Mouse (Mus musculus): Measurements from ENCODE around the gene Amigo1.

The Amigo1 gene

GRCm38 (mm10) chr3:108180514-108180913 lies 5.6 kb upstream of the Amigo1 start:
- no peak for DNase-seq (ENCODE audit: low spot score)

GRCm38 (mm10) chr3:108184742-108185141 lies 1.4 kb upstream of the Amigo1 start:
- no peak for DNase-seq (ENCODE audit: low spot score)

DNA sequence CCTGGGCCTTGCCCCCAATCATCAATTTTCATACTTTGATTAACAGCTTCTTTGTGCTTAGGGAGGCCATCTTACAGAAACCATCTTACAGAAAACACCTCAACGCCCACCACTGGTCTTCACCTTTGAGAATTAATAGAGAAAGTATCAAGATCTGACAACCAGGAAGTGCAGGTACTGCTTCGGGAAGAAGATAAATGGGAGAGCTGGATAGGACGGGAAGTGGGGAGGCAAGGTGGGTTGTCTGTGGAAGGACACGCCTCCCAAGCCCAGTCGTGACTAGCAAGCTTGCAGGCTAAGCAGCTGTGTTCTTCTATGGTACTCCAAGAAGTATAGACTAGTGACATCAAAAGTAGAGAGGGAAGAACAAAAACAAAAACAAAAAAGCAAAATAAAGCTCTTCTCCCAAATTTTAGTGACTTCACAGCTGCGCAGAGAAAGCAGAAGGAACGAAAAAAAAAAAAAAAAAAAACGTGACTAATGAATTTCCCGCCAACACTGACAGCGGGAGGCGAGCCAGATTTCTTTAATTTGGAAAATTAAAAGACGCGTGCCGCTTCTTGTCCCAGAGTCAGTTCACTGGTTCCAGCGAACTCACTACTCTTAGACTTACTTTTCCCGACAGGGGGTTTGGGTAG lies 556 bp upstream of the Amigo1 start:
- DNase-seq (ENCODE audit: low spot score): no peak

GRCm38 (mm10) chr3:108187111-108187795 lies 1.1 kb downstream of the Amigo1 start:
- no peak for DNase-seq (ENCODE audit: low spot score)

DNA sequence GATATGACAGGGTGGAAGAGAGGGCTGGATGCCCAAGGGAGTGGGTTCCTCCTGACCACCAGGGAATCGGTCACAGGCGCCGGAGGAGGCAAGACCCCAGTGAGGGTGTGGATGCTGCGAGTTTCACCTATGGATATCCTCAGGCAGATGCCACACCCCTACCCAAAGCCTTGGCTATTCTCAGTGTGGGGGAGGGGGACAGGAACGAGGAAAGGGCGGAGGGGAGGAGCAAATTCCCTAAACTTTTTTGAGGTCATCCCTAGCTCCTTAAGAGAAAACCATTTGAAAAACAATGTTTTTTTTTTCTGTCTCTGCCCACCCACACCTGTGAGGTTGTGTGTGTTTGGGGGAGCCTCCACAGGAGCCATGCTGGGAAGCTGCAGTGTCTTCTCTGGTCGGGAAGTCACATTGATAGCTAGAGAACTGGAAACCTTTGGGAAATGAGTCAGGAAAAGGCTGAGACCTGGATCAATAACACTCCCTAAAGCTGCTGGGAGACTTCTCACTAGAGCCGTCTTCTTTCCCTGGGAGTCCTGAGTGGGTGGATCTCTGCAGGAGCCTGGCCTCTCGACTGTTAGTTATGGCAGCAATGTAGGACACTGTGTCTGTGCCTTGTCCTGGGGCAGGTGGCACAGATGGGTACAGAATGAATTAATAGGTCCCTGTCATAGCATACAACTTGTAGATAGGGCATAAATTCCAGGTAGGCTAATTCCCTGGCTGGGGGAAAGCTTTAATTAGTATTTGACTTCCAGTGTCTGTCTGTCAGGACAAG lies 2.8 kb downstream of the Amigo1 start:
- DNase-seq (ENCODE audit: low spot score): no peak

DNA sequence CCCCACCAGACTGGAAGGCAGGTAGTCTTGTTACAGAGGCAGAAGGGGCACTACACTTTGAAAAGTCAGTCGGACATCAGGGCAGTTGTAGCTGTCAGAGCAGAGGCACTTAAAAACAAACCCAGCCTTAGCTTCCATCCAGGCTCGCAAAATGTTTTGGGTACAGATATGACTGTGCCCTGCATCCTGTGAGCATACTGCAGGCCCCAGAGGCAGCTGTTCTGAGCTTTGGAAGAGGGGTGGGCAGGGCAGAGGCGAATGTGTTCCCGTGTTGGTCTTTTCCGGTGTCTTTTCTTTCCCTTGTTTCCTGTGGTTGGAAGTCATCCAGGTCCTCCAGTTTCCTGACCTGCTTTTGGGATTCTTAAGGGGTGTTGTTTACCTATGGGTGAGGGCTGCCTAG lies 3.8 kb downstream of the Amigo1 start:
- DNase-seq (ENCODE audit: low spot score): no peak

- DNase-seq (ENCODE audit: low spot score): no peak
Observed at GRCm38 (mm10) chr3:108193686-108194085, 7.6 kb downstream of the Amigo1 start.

DNA sequence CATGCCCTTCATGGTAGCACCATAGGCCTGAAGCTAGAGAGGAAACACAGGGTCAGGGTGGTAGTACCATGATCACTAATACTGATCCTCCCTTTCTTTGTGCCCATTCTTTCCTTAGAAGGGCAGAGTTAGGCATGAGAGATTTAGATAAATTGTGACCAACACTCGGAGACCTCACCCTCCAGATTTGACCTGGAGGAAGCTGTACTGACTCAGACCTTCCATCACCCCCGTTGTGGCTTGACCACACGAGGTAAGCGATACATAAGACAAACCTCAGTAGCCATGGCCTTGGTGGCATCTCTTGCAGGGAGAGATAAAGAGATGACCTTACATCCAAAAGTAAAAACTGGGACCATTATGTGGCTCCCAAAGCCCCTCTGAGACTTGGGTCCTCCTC lies 9.2 kb downstream of the Amigo1 start:
- no peak for DNase-seq (ENCODE audit: low spot score)

DNA sequence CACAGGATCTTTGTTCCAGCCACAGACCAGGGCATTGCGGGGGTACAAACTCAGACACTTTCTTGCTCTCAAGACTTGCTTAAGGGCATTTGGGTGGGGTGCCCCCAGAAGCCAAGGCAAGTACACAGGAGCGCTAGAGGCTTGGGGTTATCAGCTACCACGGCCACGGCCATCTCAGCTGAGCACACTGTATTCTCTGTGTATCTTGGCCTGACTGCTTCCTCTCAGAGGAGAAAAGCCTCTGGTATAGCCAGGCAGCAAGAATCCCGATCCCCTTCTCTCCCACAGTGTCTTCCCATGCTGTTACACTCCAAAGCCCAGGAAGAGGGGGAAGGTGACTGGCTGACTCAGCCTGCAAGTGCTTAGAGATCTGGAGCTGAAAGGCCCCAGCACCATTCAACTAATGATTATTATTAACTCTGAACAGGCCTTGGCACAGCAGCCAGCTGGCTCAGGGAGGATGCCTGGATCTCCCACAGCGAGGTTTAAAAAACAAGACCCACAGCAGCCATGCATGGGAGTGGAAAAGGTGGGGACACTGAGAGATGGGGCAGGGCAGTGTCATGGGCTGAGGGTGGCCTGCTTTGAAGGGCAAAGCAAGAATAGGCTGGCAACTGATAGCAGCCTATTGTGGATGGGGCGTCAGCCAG lies 9.9 kb downstream of the Amigo1 start:
- DNase-seq (ENCODE audit: low spot score): no peak

DNA sequence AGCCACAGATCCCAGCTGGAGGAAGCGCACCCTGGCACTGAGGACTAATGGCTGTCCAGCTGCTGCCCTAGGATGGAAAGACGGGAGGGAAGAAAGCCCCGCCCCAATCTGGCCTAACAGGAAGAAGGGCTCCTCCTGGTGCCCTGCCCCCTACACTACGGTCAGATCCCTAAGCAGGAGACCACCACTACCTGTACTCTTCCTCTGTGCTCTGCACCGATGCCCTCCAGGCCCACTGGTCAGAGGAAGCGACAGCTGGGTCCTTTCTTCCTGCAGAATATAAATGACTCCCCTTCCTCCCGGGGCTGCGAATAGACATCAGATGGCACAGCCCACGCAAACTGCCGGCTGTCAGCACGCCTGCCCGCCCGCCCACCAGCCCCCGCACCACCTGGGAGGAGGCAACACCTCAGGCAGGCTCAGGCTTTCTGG lies 10.9 kb downstream of the Amigo1 start:
- no peak for DNase-seq (ENCODE audit: low spot score)

GRCm38 (mm10) chr3:108199231-108199630 lies 13.1 kb downstream of the Amigo1 start:
- DNase-seq (ENCODE audit: low spot score): no peak

DNA sequence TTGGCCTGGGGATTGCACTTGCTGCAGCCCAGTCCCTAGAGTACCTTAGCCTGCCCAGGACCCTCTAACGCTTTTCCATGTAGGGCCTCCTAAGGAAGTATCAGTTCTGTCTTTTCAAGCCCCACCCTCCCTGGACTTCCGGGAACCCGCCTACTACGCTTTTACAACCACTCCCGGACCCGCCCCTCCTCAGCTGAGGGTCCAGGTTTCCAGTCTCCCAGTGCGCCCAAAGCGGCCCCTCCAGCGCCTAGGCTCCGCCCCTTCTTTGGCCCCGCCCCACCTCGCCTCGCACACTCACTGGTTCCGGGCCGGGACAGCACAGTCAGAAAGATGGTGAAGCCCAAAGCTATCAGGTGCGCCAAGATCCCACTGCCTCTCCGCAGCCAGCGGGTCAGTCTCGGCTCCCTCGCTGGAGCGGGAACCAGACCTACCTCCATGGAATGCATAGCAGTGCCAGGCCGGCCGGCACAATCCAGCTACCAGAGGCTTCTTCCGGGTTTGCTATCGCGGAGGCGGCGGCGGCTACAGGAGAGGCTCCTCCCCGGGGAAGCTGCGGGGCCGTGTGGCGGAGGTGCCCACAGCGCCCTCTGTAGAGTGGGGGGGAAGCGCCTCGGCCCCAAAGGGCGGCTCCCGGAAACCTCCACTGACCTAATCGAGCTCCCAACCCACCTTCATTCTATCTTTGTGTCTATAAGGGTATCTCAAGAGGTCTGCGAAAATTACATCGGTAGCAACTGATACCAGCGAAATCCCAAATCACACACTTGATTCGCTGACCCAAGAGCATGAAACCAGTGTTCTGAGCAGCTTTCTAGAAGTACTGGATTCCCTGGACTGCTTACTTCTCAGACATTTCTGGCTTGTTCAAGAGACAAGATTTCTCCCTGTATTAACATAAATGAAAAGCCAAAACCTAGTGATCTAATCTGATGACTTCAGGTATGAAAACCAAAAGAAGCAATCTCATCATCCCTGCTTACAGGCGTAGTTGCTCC lies 14.5 kb downstream of the Amigo1 start, which contains the start of gene Cyb561d1:
TSS of gene Cyb561d1 (minus strand) at position 884 of the 995 bp plus-strand sequence.
- peak; percentile 90 for DNase-seq (ENCODE audit: low spot score)

- no peak for DNase-seq (ENCODE audit: low spot score)
Observed at GRCm38 (mm10) chr3:108202506-108202905, 16.4 kb downstream of the Amigo1 start.

GRCm38 (mm10) chr3:108203212-108203611 lies 17.1 kb downstream of the Amigo1 start:
- DNase-seq (ENCODE audit: low spot score): no peak

GRCm38 (mm10) chr3:108203621-108204325 lies 17.6 kb downstream of the Amigo1 start:
- DNase-seq (ENCODE audit: low spot score): peak; percentile 63

GRCm38 (mm10) chr3:108204470-108204869 lies 18.3 kb downstream of the Amigo1 start:
- DNase-seq (ENCODE audit: low spot score): no peak

GRCm38 (mm10) chr3:108205601-108206000 lies 19.5 kb downstream of the Amigo1 start:
- no peak for DNase-seq (ENCODE audit: low spot score)

DNA sequence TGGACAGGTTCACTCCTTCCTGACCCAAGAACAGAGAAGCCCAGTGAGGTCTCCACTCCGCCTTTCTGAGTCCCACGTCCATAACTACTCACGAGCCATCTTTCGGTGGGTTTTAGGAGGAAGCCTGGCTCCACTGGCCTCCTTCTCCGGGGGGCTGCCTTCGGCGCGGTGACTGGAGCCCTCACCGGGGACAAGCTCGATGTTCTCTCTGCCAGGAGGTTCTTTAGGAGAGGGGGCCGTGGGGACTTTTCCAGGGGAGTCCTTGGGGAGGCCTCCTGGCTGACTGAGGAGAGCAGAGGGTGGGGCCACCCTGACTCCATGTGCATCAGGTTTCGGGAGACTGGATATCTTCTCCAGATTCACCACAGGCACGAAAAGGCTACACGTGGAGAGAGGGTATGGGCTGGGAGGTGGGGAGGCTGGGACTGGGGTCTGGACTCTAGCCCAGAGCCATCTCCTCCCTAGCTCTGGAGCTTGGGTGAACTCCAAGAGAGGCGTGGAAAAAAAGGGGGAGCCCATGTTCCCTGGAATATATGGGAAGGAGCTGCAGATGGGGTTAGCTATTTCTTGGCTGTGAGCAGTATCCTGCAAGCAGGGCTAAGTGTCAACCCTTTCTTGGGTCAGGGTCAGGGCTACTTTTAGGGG lies 20.7 kb downstream of the Amigo1 start:
- no peak for DNase-seq (ENCODE audit: low spot score)

DNA sequence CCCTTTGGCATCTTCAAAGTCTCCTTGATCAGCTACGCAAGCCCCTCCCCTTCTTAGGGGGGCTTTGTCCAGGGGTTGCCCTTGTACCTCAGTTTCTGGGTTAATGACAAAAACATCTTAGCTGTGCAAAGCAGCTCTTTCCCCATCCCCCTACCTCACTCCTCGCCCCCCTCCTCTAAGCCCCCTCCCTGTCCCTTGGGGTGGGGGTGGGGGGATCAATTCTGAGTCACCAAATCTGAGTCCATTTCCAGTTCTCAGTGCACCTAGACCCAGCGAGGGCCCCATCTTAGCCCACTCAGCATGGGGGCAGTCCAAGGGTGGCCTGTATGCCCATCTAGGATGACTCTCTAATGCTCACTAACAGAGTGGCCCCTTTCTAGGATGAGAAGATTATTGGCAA lies 22.9 kb downstream of the Amigo1 start:
- no peak for DNase-seq (ENCODE audit: low spot score)

- no peak for DNase-seq (ENCODE audit: low spot score)
Observed at GRCm38 (mm10) chr3:108209536-108209935, 23.4 kb downstream of the Amigo1 start.
